Mouse (Mus musculus) G1E (cell line): ENCODE results near the gene H2-Ab1.

Experiments used
- CTCF ChIP-seq: IDR thresholded peaks from 2 replicates; pipeline ENCODE4 v1.5.1; 2012; ENCODE audit warnings: low read depth, low read length, inconsistent platforms, mixed read lengths
- GATA1 ChIP-seq: IDR thresholded peaks from 2 replicates; pipeline ENCODE4 v1.6.1; 2012; ENCODE audit warnings: borderline replicate concordance, low read length, inconsistent platforms, mixed read lengths
- GATA2 ChIP-seq: IDR thresholded peaks from 2 replicates; pipeline ENCODE4 v1.6.1; 2012; ENCODE audit warnings: low read depth, low read length, inconsistent platforms, borderline replicate concordance
- POLR2AphosphoS5 ChIP-seq: IDR thresholded peaks from 2 replicates; pipeline ENCODE4 v1.6.1; 2012; ENCODE audit warnings: low read depth, low read length, inconsistent platforms; ENCODE audit not compliant: insufficient replicate concordance
- TAL1 ChIP-seq: conservative IDR thresholded peaks from 2 replicates; pipeline ENCODE4 v1.6.1; 2012; ENCODE audit warnings: low read depth, low read length, inconsistent platforms, mixed read lengths

DNA sequence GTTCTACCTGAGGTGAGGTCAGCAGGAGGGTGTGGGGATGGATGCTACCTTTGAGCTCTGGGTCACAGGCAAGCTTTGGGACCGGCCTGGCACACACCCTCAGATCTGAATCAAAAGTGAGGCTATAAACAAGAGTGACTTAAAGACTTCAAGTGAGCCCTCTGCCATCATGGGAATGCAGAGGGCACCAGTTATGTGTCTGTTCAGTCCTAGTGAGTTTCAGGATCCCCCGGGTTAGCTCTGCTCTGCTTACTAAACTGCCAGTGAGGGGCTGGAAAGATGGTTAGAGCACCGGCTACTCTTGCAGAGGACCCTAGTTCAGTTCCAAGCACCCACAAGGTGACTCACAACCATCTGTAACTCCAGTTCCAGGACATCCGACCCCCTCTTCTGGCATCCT lies 35.1 kb downstream of the H2-Ab1 start:
- no peak for TF ChIP-seq GATA1
- TF ChIP-seq CTCF: no peak
- TF ChIP-seq TAL1: no peak
- TF ChIP-seq POLR2AphosphoS5: no peak
- no peak for TF ChIP-seq GATA2
